Mouse (Mus musculus): ENCODE results near the gene Gm17617. TPM values are rescaled to one million over a fixed set of nuclear protein-coding genes. Genes with fewer than 3 reads are reported as not detected.

Gene Gm17617
- polyA plus RNA-seq, 1 experiment from 2014 or later: not detected

DNA sequence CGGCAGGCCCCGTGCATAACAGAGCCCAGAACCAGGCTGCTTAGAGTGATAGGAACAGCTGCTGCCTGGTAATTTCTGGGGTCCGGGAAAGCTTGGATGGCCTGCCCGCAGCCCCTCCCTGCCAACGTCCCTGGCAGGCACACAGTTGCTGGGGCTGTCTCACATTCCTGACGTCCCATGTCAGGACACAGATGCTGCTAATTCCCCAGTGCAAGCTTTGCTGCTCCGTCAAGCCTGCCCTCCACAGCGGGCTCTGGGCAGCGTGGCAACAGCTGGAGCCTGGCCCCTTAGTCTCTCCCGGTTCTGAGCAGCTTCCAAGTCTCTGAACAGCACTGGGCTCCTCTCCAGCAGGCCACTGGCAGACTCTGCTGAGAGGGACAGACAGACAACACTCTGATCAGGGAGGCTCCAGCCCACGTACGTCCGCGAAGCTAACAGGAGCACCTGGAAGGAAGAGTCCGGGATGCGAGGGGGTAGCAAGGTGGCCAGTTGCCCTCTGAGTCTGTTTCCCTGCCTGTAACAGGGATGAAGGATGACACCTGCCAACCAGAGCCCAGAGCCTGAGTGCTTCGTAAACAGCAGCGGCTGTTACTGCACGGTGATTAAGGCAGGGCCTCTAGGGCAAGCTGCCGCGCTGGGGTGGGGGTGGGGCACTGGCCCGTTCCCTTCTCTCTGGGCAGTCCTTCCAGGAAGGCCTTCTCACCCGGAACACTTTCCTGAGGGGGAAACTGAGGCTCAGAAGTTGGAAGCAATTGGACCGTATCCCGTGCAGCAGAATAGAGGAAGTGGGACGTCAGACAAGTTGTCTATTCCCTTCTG lies 38.4 kb upstream of the Gm17617 start:
- WGBS: 12% methylated on average over 26 of the region's 26 CpGs
- Histone ChIP-seq H3K9me3 (replicated peaks; ENCODE audit: control insufficient read depth, low read length) (no peaks in the 10 kb centered on the region), H3K4me3 (ENCODE audit: low read depth, low read length) (no peak overlapping the region), H3K27ac (ENCODE audit: low read depth, low read length) (peak overlapping the region; percentile 78), H3K27me3 (replicated peaks; ENCODE audit: control insufficient read depth, insufficient read depth, low read length) (no peaks in the 10 kb centered on the region), H3K9ac (ENCODE audit: low read length) (peak overlapping the region; percentile 37; the same call in 1 of the 2 replicates), H3K4me1 (ENCODE audit: control insufficient read depth, insufficient read depth, low read length) (peaks cover 12% of the 10 kb centered on the region), H3K36me3 (ENCODE audit: control insufficient read depth, insufficient read depth, low read length) (no peaks in the 10 kb centered on the region), H3K4me2 (ENCODE audit: low read length) (peak overlapping the region; percentile 40)
- ATAC-seq: peak; percentile 89
- DNase-seq (ENCODE audit: low spot score): peak; percentile 84

- peaks cover 12% of the 10 kb centered on the region for H3K4me1 ChIP-seq (ENCODE audit: control insufficient read depth, insufficient read depth, low read length)
- no peaks in the 10 kb centered on the region for H3K9me3 ChIP-seq (replicated peaks; ENCODE audit: control insufficient read depth, low read length)
- no peak overlapping the region for H3K4me2 ChIP-seq (ENCODE audit: low read length)
- DNase-seq (ENCODE audit: low spot score): peak; percentile 50
- ATAC-seq: peak; percentile 74
- H3K36me3 ChIP-seq (ENCODE audit: control insufficient read depth, insufficient read depth, low read length): no peaks in the 10 kb centered on the region
- 66% methylated on average over 13 of the region's 13 CpGs for WGBS
- H3K4me3 ChIP-seq (ENCODE audit: low read depth, low read length): no peak overlapping the region
- peak overlapping the region; percentile 27; the same call in 1 of the 2 replicates for H3K27ac ChIP-seq (ENCODE audit: low read depth, low read length)
- no peak overlapping the region; the same call in 1 of the 2 replicates for H3K9ac ChIP-seq (ENCODE audit: low read length)
- no peaks in the 10 kb centered on the region for H3K27me3 ChIP-seq (replicated peaks; ENCODE audit: control insufficient read depth, insufficient read depth, low read length)
Observed at GRCm38 (mm10) chr13:55168958-55169369, 35.6 kb upstream of the Gm17617 start.

- Histone ChIP-seq H3K27me3 (replicated peaks; ENCODE audit: control insufficient read depth, insufficient read depth, low read length) (no peaks in the 10 kb centered on the region), H3K36me3 (ENCODE audit: control insufficient read depth, insufficient read depth, low read length) (no peaks in the 10 kb centered on the region), H3K9ac (ENCODE audit: low read length) (no peak overlapping the region), H3K27ac (ENCODE audit: low read depth, low read length) (no peak overlapping the region), H3K9me3 (replicated peaks; ENCODE audit: control insufficient read depth, low read length) (no peaks in the 10 kb centered on the region), H3K4me2 (ENCODE audit: low read length) (no peak overlapping the region), H3K4me1 (ENCODE audit: control insufficient read depth, insufficient read depth, low read length) (peaks cover 12% of the 10 kb centered on the region), H3K4me3 (ENCODE audit: low read depth, low read length) (no peak overlapping the region)
- WGBS: 91% methylated on average over 5 of the region's 5 CpGs
- ATAC-seq (no peak), DNase-seq (ENCODE audit: low spot score) (no peak)
Observed at GRCm38 (mm10) chr13:55168255-55168654, 34.9 kb upstream of the Gm17617 start.

DNA sequence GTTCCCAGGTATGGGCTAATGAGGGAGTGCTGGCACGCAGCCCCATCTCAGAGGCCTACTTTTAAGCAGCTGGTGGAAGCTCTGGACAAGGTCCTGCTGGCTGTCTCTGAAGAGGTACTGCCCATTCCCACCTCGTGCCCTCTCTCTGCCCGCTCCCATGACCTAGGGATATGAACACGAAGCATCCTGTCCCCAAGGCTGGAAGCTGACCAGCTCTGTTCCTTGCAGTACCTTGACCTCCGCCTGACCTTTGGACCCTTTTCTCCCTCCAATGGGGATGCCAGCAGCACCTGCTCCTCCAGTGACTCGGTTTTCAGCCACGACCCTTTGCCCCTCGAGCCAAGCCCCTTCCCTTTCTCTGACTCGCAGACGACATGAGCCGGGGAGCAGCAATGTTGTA lies 34.5 kb upstream of the Gm17617 start:
- Histone ChIP-seq H3K27ac (ENCODE audit: low read depth, low read length) (no peak overlapping the region), H3K9me3 (replicated peaks; ENCODE audit: control insufficient read depth, low read length) (no peaks in the 10 kb centered on the region), H3K4me2 (ENCODE audit: low read length) (no peak overlapping the region), H3K4me1 (ENCODE audit: control insufficient read depth, insufficient read depth, low read length) (peaks cover 12% of the 10 kb centered on the region), H3K4me3 (ENCODE audit: low read depth, low read length) (no peak overlapping the region), H3K36me3 (ENCODE audit: control insufficient read depth, insufficient read depth, low read length) (no peaks in the 10 kb centered on the region), H3K27me3 (replicated peaks; ENCODE audit: control insufficient read depth, insufficient read depth, low read length) (no peaks in the 10 kb centered on the region), H3K9ac (ENCODE audit: low read length) (no peak overlapping the region)
- ATAC-seq: no peak
- whole genome bisulfite sequencing: 89% methylated on average over 11 of the region's 11 CpGs
- DNase-seq (ENCODE audit: low spot score): no peak

DNA sequence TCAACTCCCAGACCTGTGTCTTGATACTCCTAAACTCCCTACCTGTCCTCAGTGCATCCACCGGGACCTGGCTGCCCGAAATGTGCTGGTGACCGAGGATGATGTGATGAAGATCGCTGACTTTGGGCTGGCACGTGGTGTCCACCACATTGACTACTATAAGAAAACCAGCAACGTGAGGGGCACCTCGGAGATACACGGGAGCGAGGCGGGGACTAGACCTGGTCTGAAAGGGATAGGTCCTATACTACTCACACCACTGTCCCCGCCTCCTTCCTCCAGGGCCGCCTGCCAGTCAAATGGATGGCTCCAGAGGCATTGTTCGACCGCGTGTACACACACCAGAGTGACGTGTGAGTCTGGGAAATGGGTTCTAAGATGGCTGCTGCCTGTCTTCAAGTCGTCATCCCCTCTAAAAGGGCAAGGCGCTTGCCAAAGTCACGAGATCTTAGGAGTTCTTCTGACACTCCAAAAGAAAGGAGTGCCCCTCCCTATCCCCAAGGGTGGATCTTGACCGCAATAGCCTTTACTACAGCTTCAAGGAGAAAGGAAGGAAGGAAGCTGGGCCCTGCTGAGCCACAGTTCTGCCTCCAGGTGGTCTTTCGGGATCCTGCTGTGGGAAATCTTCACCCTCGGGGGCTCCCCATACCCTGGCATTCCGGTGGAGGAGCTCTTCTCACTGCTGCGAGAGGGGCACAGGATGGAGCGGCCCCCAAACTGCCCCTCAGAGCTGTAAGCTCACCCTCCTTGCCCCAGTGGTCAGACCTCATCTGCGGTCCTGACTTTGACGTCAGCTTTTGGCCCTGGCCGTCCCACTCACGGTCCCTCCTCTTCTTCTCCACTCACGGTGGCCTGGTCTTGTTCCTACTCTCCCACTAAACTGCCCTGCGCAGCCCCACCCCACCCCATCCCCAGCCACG lies 33.7 kb upstream of the Gm17617 start:
- ATAC-seq: no peak
- no peak overlapping the region for H3K27ac ChIP-seq (ENCODE audit: low read depth, low read length)
- DNase-seq (ENCODE audit: low spot score): no peak
- WGBS: 89% methylated on average over 32 of the region's 32 CpGs
- no peak overlapping the region for H3K9ac ChIP-seq (ENCODE audit: low read length)
- H3K4me3 ChIP-seq (ENCODE audit: low read depth, low read length): no peak overlapping the region
- no peaks in the 10 kb centered on the region for H3K9me3 ChIP-seq (replicated peaks; ENCODE audit: control insufficient read depth, low read length)
- no peaks in the 10 kb centered on the region for H3K27me3 ChIP-seq (replicated peaks; ENCODE audit: control insufficient read depth, insufficient read depth, low read length)
- no peaks in the 10 kb centered on the region for H3K36me3 ChIP-seq (ENCODE audit: control insufficient read depth, insufficient read depth, low read length)
- no peak overlapping the region for H3K4me2 ChIP-seq (ENCODE audit: low read length)
- peaks cover 10% of the 10 kb centered on the region for H3K4me1 ChIP-seq (ENCODE audit: control insufficient read depth, insufficient read depth, low read length)

DNA sequence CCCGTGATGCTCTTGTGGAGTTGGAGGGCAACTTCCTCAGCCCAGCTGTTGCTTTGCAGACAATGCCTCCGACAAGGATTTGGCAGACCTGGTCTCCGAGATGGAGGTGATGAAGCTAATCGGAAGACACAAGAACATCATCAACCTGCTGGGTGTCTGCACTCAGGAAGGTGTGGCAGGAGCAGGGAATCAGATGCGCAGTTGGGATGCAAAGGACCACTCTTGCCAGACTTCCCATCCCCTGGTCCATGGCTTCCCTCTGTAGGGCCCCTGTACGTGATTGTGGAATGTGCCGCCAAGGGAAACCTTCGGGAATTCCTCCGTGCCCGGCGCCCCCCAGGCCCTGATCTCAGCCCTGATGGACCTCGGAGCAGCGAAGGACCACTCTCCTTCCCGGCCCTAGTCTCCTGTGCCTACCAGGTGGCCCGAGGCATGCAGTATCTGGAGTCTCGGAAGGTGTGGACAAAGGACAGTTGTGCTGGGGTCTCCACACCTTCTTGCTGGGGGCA lies 32.5 kb upstream of the Gm17617 start:
- no peak overlapping the region for H3K27ac ChIP-seq (ENCODE audit: low read depth, low read length)
- H3K9ac ChIP-seq (ENCODE audit: low read length): no peak overlapping the region
- DNase-seq (ENCODE audit: low spot score) (no peak), ATAC-seq (no peak)
- no peaks in the 10 kb centered on the region for H3K36me3 ChIP-seq (ENCODE audit: control insufficient read depth, insufficient read depth, low read length)
- no peaks in the 10 kb centered on the region for H3K9me3 ChIP-seq (replicated peaks; ENCODE audit: control insufficient read depth, low read length)
- no peak overlapping the region for H3K4me2 ChIP-seq (ENCODE audit: low read length)
- H3K4me1 ChIP-seq (ENCODE audit: control insufficient read depth, insufficient read depth, low read length): peaks cover 2% of the 10 kb centered on the region; the same call in 1 of the 2 replicates
- H3K4me3 ChIP-seq (ENCODE audit: low read depth, low read length): no peak overlapping the region
- H3K27me3 ChIP-seq (replicated peaks; ENCODE audit: control insufficient read depth, insufficient read depth, low read length): no peaks in the 10 kb centered on the region
- 94% methylated on average over 16 of the region's 16 CpGs for WGBS

DNA sequence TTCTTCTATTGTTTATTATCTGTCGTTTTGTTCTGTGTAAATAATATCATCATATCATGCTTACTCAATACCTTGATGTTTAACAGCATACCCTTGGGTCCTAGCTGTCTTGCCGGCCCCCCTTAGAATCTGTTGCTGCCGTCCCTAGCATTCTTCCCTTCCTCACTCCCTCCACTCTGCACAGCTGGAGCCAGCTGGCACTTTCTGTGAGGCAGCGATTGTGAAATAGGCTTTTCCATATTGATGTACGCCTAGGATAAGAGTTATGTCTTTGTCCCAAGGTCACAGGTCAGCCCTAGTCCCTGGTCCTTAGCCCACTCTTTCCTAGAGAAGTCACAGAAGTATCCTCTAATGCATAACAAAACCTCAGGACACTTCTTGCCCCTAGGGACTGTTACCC lies 30.2 kb upstream of the Gm17617 start:
- WGBS: 72% methylated on average over 5 of the region's 5 CpGs
- Histone ChIP-seq H3K4me1 (ENCODE audit: control insufficient read depth, insufficient read depth, low read length) (no peaks in the 10 kb centered on the region), H3K27ac (ENCODE audit: low read depth, low read length) (no peak overlapping the region), H3K36me3 (ENCODE audit: control insufficient read depth, insufficient read depth, low read length) (no peaks in the 10 kb centered on the region), H3K4me2 (ENCODE audit: low read length) (no peak overlapping the region), H3K9ac (ENCODE audit: low read length) (no peak overlapping the region), H3K27me3 (replicated peaks; ENCODE audit: control insufficient read depth, insufficient read depth, low read length) (no peaks in the 10 kb centered on the region), H3K4me3 (ENCODE audit: low read depth, low read length) (no peak overlapping the region), H3K9me3 (replicated peaks; ENCODE audit: control insufficient read depth, low read length) (no peaks in the 10 kb centered on the region)
- ATAC-seq (no peak), DNase-seq (ENCODE audit: low spot score) (no peak)

- WGBS: 74% methylated on average over 7 of the region's 7 CpGs
- H3K4me2 ChIP-seq (ENCODE audit: low read length): no peak overlapping the region
- no peaks in the 10 kb centered on the region for H3K36me3 ChIP-seq (ENCODE audit: control insufficient read depth, insufficient read depth, low read length)
- no peak overlapping the region for H3K27ac ChIP-seq (ENCODE audit: low read depth, low read length)
- no peaks in the 10 kb centered on the region for H3K4me1 ChIP-seq (ENCODE audit: control insufficient read depth, insufficient read depth, low read length)
- DNase-seq (ENCODE audit: low spot score): no peak
- no peaks in the 10 kb centered on the region for H3K9me3 ChIP-seq (replicated peaks; ENCODE audit: control insufficient read depth, low read length)
- ATAC-seq: no peak
- H3K27me3 ChIP-seq (replicated peaks; ENCODE audit: control insufficient read depth, insufficient read depth, low read length): no peaks in the 10 kb centered on the region
- H3K4me3 ChIP-seq (ENCODE audit: low read depth, low read length): no peak overlapping the region
- no peak overlapping the region for H3K9ac ChIP-seq (ENCODE audit: low read length)
Observed at GRCm38 (mm10) chr13:55162365-55162764, 29.0 kb upstream of the Gm17617 start.
